Mouse (Mus musculus) liver, embryonic 14.5 days (tissue): ENCODE results near the gene Mrps24. TPM values are rescaled to one million over a fixed set of nuclear protein-coding genes. Genes with fewer than 3 reads are reported as not detected.

ENCODE experiments used
- ATAC-seq: fragments of 200-750 bp; cut with Nextera tagmentation; 2 replicates; pipeline ENCODE4 v1.8.0; 2017; ENCODE audit warnings: moderate number of reproducible peaks, mild to moderate bottlenecking, moderate library complexity; ENCODE audit not compliant: insufficient read depth
- DNase-seq, 3 experiments: peaks; one replicate each; pipeline ENCODE4 v3.0.0-alpha.2; 2012 to 2013; ENCODE audit warnings: low read depth in 3 of 3, low spot score in 3 of 3
- H3K27ac ChIP-seq: fragments of 300-500 bp; sonication (generic); 2 replicates; pipeline ENCODE4 v1.5.1; 2014; ENCODE audit warnings: moderate library complexity, mild to moderate bottlenecking, control low read depth, inconsistent platforms
- H3K27me3 ChIP-seq: fragments of 300-500 bp; sonication (generic); 2 replicates; pipeline ENCODE4 v1.6.1; 2014; ENCODE audit warnings: mild to moderate bottlenecking, low read length, moderate library complexity; ENCODE audit not compliant: control insufficient read depth, insufficient read depth
- H3K36me3 ChIP-seq: fragments of 300-500 bp; sonication (generic); replicated peaks from 2 replicates; pipeline ENCODE4 v1.6.1; 2014; ENCODE audit warnings: low read depth; ENCODE audit not compliant: control insufficient read depth, insufficient read depth
- H3K4me1 ChIP-seq, 2 experiments: fragments of 200-500 bp in 1 of 2; fragments of 300-500 bp in 1 of 2; sonication (generic) in 1 of 2; replicated peaks; 2 replicates each; pipeline ENCODE4 v1.6.1; 2012 to 2014; ENCODE audit warnings: antibody characterized with exemption in 1 of 2, inconsistent platforms in 1 of 2, low read length in 1 of 2; ENCODE audit not compliant: control insufficient read depth in 2 of 2, insufficient read depth in 2 of 2
- H3K4me2 ChIP-seq: fragments of 300-500 bp; sonication (generic); 2 replicates; pipeline ENCODE4 v1.6.1; 2014; ENCODE audit warnings: low read depth, mild to moderate bottlenecking, control low read depth, moderate library complexity
- H3K4me3 ChIP-seq, 2 experiments: fragments of 200-500 bp in 1 of 2; fragments of 300-500 bp in 1 of 2; sonication (generic) in 1 of 2; 2 replicates each; pipeline ENCODE4 v1.5.1; 2012 to 2014; ENCODE audit warnings: low read depth in 2 of 2, low read length in 2 of 2, mild to moderate bottlenecking in 2 of 2, control low read depth in 1 of 2, inconsistent platforms in 1 of 2, moderate library complexity in 1 of 2; ENCODE audit not compliant: insufficient read depth in 1 of 2
- H3K9ac ChIP-seq: fragments of 300-500 bp; sonication (generic); replicated peaks from 2 replicates; pipeline ENCODE4 v1.6.1; 2014; ENCODE audit warnings: mild to moderate bottlenecking, control low read depth, moderate library complexity
- H3K9me3 ChIP-seq: fragments of 300-500 bp; sonication (generic); 2 replicates; pipeline ENCODE4 v1.6.1; 2016; ENCODE audit warnings: low read length, mixed read lengths; ENCODE audit not compliant: control insufficient read depth
- CTCF ChIP-seq: IDR thresholded peaks from 2 replicates; pipeline ENCODE4 v1.5.1; 2016; ENCODE audit warnings: antibody characterized with exemption, low read depth, control low read depth
- EP300 ChIP-seq: IDR thresholded peaks from 2 replicates; pipeline ENCODE4 v1.6.1; 2016; ENCODE audit warnings: antibody characterized with exemption, low read depth
- WGBS: fragments of 180-500 bp; shearing (Covaris S2); extraction: QIAGEN DNeasy Blood & Tissue Kit; methylation state at CpG from one replicate; pipeline ENCODE4 v1.1.7; 2014; ENCODE audit not compliant: insufficient replicate concordance; 5-methylcytosine and 5-hydroxymethylcytosine counted together
- polyA plus RNA-seq, 2 experiments: library from polyadenylated mRNA; depleted of rRNA in 1 of 2; stranded (reverse) in 1 of 2; unstranded in 1 of 2; fragments of >200 nt; fragmentation: Nextera tagmentation in 1 of 2; extraction: Ambion mirVana in 1 of 2; gene quantifications; 2 replicates each; pipeline versions ENCODE4 v1.2.1 to v1.2.3; 2012 to 2014

The Mrps24 gene
- polyA plus RNA-seq, 2 experiments: 61.8 to 130 TPM

DNA sequence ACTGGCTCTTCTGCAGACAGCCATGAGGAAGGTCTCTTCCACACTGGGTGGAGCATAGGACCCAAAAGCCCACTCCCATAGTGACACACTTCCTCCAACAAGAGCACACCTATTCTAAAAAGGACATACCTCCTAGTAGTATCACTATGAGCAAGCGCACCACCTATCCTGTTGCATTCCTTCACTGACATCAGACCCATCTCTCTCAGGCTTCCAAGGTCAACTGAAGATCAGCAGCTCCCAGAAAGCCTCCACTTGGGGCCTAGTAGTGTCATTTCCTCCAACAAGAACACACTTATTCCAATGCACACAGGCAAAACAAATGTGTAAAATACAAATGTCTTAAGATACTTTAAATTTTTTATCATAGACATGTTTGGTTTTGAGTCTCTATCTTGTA lies 13.7 kb downstream of the Mrps24 start:
- H3K4me2 ChIP-seq: no peak overlapping the region
- DNase-seq (no peak), ATAC-seq (no peak)
- H3K4me3 ChIP-seq: no peak overlapping the region
- 73% methylated on average over 1 of the region's 1 CpGs for WGBS
- no peaks in the 10 kb centered on the region for H3K9me3 ChIP-seq
- H3K9ac ChIP-seq: no peak overlapping the region
- H3K27ac ChIP-seq: no peak overlapping the region
- peaks cover 7% of the 10 kb centered on the region; the same call in 1 of the 2 replicates for H3K36me3 ChIP-seq
- no peak for TF ChIP-seq EP300
- no peak for TF ChIP-seq CTCF
- H3K4me1 ChIP-seq: peaks cover 4 to 9% of the 10 kb centered on the region in 2 experiments; a peak in 3 of 4 replicates
- no peaks in the 10 kb centered on the region for H3K27me3 ChIP-seq

DNA sequence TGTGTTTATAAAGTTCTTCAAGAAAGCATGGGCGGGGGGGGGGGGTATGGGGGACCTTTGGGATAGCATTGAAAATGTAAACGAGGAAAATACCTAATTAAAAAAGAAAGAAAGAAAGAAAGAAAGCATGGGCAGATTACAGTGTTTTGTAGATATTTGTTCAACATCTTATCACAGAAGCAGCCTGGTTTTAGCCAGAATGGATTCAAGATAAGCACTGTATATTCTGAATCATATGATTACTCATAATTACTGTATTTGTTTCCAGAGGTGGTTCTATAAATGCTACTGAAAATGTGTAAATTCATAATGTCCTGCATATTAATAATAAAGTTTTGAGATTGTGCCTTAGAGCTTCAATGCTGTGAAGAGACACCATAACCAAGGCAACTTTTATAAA lies 14.2 kb downstream of the Mrps24 start:
- peak; percentile 25; the same call in 1 of the 2 replicates for TF ChIP-seq EP300
- no peak for TF ChIP-seq CTCF
- WGBS: 28% methylated on average over 2 of the region's 2 CpGs
- H3K27ac ChIP-seq: no peak overlapping the region
- peaks cover 0 to 5% of the 10 kb centered on the region in 2 experiments; a peak in 2 of 4 replicates for H3K4me1 ChIP-seq
- no peak overlapping the region for H3K4me3 ChIP-seq
- H3K4me2 ChIP-seq: no peak overlapping the region
- H3K27me3 ChIP-seq: no peaks in the 10 kb centered on the region
- H3K9me3 ChIP-seq: no peaks in the 10 kb centered on the region
- peaks cover 7% of the 10 kb centered on the region; the same call in 1 of the 2 replicates for H3K36me3 ChIP-seq
- ATAC-seq (peak; percentile 37; the same call in 1 of the 2 replicates), DNase-seq (no peak)
- H3K9ac ChIP-seq: no peak overlapping the region

DNA sequence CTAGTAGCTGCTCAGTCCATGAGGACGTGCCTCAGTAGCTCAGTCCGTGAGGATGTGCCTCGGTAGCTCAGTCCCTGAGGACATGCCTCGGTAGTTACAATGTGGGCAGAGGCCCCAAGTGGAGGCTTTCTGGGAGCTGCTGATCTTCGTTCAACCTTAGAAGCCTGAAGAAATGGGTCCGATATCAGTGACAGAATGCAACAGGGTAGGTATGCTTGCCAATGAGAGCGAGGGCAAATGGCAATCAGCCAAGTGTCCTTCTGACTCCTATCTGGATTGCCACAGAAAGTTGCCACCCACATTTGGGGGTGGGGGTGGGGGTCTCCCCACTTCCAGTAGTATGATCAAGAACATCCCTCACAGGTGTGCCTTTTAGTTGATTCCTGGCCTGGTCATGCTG lies 14.7 kb downstream of the Mrps24 start:
- Histone ChIP-seq H3K9me3 (no peaks in the 10 kb centered on the region), H3K27ac (no peak overlapping the region), H3K4me2 (no peak overlapping the region), H3K9ac (no peak overlapping the region), H3K4me3 (no peak overlapping the region), H3K36me3 (peaks cover 7% of the 10 kb centered on the region; the same call in 1 of the 2 replicates), H3K27me3 (no peaks in the 10 kb centered on the region), H3K4me1 (peaks cover 0 to 2% of the 10 kb centered on the region in 2 experiments; a peak in 1 of 4 replicates)
- WGBS: 53% methylated on average over 7 of the region's 7 CpGs
- DNase-seq (no peak), ATAC-seq (peak; percentile 39; the same call in 1 of the 2 replicates)
- TF ChIP-seq EP300 (no peak), CTCF (no peak)

DNA sequence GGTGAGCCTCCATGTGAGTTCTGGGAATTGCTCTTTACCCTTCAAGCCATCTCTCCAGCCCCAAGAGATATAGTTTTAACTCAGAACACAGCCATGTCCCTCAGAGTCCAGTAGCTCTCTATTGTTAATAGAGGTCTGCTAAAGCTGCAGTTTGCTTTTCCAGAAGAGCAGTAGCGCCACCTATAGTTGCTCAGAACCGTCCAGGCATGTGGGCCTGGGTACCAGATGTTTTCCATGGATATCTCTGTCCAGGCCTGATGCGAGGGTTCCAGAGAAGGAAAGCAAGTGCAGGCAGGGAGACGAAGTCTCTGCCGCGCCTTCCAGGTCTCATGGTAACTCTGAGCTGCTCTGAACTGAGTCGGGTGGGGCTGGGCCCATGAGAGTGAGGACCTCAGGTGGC lies 23.7 kb downstream of the Mrps24 start:
- Histone ChIP-seq H3K27ac (no peak overlapping the region), H3K36me3 (no peaks in the 10 kb centered on the region), H3K9ac (no peak overlapping the region), H3K9me3 (no peaks in the 10 kb centered on the region), H3K4me2 (no peak overlapping the region), H3K27me3 (no peaks in the 10 kb centered on the region), H3K4me1 (no peaks in the 10 kb centered on the region), H3K4me3 (no peak overlapping the region)
- DNase-seq (no peak), ATAC-seq (no peak)
- WGBS: 30% methylated on average over 7 of the region's 7 CpGs
- TF ChIP-seq EP300 (no peak), CTCF (peak; percentile 53)

DNA sequence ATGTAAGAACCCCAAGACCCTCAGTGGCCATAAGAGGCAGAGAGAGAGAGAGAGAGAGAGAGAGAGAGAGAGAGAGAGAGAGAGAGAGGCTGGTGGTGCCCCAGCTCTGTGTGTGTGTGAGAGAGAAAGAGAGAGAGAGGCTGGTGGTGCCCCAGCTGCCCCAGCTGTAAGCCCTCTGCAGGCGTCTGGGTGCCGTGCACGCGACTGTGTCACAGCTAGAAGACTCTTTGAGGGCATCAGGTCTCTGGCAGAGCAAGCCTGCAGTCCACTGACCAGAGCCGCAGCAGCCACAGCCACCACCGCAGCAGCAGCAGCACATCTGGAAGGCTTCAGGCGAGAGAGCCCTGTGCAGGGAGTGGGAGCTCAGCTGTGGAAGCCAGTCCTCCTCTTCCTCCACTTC lies 31.2 kb downstream of the Mrps24 start:
- Histone ChIP-seq H3K27me3 (no peaks in the 10 kb centered on the region), H3K9me3 (no peaks in the 10 kb centered on the region), H3K9ac (no peak overlapping the region), H3K4me3 (no peak overlapping the region), H3K4me1 (no peaks in the 10 kb centered on the region), H3K27ac (no peak overlapping the region), H3K4me2 (no peak overlapping the region), H3K36me3 (no peaks in the 10 kb centered on the region)
- ATAC-seq (no peak), DNase-seq (no peak)
- 34% methylated on average over 7 of the region's 7 CpGs for WGBS
- TF ChIP-seq CTCF (no peak), EP300 (no peak)
